ENCODE assay signal across 9 mouse cellular contexts in the genomic region with DNA sequence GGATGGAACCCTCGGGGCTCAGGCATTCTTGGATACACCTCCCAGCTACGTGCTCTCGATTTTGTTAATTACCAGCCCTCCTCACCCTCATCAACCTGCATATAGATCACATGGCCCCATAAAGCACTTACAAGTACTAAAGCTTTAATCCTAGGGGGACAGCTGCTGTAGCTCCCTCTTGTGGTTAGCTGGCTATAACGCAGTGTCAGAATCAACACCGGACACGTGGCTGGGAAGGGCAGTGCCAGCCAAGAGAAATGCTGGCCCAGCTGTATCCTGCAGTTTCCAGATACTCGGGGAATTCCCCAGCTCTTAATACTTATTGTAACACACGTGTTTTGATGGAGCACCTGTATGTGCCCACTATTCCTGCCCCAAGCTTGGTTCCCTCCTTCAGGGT. TPM values are rescaled to one million over a fixed set of nuclear protein-coding genes. Genes with fewer than 3 reads are reported as not detected.
A peak's percentile ranks its signal among the peaks of the same experiment; 100 is the strongest.
DNase-seq lines count a peak whose midpoint lies in the region; ATAC-seq and TF ChIP-seq lines count a peak whose summit lies in the region.
"Had no signal": no experiment of that assay in that cellular context is flagged by ENCODE, and none has a peak within 500 bp of the region (broad histone marks: within the 10 kb centered on the region; RNA-seq: fewer than 3 reads in every experiment).

No protein-coding gene starts in this region.

- peak; percentile 70 for ATAC-seq in forebrain, postnatal 0 days
- ATAC-seq in midbrain, embryonic 13.5 days: peak; percentile 25; the same call in 1 of the 2 replicates

- H3K27ac ChIP-seq in bone marrow, adult 2 months (ENCODE audit: control insufficient read depth, insufficient read depth, low read depth, low read length, poor library complexity): no peak overlapping the region
- H3K27ac ChIP-seq in forebrain, postnatal 0 days (ENCODE audit: low read depth, low read length): no peak overlapping the region
- no peak overlapping the region for H3K27ac ChIP-seq in midbrain, embryonic 13.5 days

- peaks cover 82% of the 10 kb centered on the region for H3K36me3 ChIP-seq in forebrain, postnatal 0 days (ENCODE audit: insufficient read depth)
- H3K36me3 ChIP-seq in midbrain, embryonic 13.5 days: peaks cover 82% of the 10 kb centered on the region
- H3K36me3 ChIP-seq in splenic B cell, adult 2 months (ENCODE audit: control insufficient read depth, insufficient read depth, low read length, poor library complexity, severe bottlenecking): peaks cover 32% of the 10 kb centered on the region

- peak; percentile 59; the same call in 1 of the 2 replicates for TF ChIP-seq CTCF in bone marrow, adult 2 months (IDR thresholded peaks at IDR 0.05; ENCODE audit: control insufficient read depth, insufficient read depth, low read length)
- TF ChIP-seq CTCF in forebrain, postnatal 0 days (IDR thresholded peaks at IDR 0.05; ENCODE audit: low read depth): peak; percentile 86

- no peaks in the 10 kb centered on the region for H3K9me3 ChIP-seq in forebrain, postnatal 0 days (ENCODE audit: low read length)
- H3K9me3 ChIP-seq in midbrain, embryonic 13.5 days: no peaks in the 10 kb centered on the region

- no peak overlapping the region for H3K4me3 ChIP-seq in bone marrow, adult 2 months (replicated peaks; ENCODE audit: control insufficient read depth, low read depth, low read length)
- H3K4me3 ChIP-seq in forebrain, postnatal 0 days (ENCODE audit: low read depth, low read length): no peak overlapping the region
- no peak overlapping the region for H3K4me3 ChIP-seq in midbrain, embryonic 13.5 days (replicated peaks)
- H3K4me3 ChIP-seq: erythroblast, embryonic 14.5 days had no signal

- TF ChIP-seq POLR2A in bone marrow, adult 2 months (IDR thresholded peaks at IDR 0.05; ENCODE audit: borderline replicate concordance, control insufficient read depth, low read depth, low read length): no peak

- no peaks in the 10 kb centered on the region for H3K27me3 ChIP-seq in forebrain, postnatal 0 days (ENCODE audit: insufficient read depth, low read length)
- no peaks in the 10 kb centered on the region for H3K27me3 ChIP-seq in midbrain, embryonic 13.5 days
- H3K27me3 ChIP-seq in splenic B cell, adult 2 months (ENCODE audit: control insufficient read depth, insufficient read depth, low read length, poor library complexity, severe bottlenecking): no peaks in the 10 kb centered on the region

- 41% methylated on average over 8 of the region's 8 CpGs for WGBS in bone marrow, adult 2 months
- WGBS in forebrain, postnatal 0 days: 41% methylated on average over 8 of the region's 8 CpGs
- WGBS in midbrain, embryonic 13.5 days: 60% methylated on average over 8 of the region's 8 CpGs

- no peaks in the 10 kb centered on the region for H3K4me1 ChIP-seq in bone marrow, adult 2 months (ENCODE audit: control insufficient read depth, insufficient read depth, low read length)
- H3K4me1 ChIP-seq in forebrain, postnatal 0 days (ENCODE audit: insufficient read depth): no peaks in the 10 kb centered on the region
- H3K4me1 ChIP-seq in midbrain, embryonic 13.5 days (replicated peaks): no peaks in the 10 kb centered on the region

- DNase-seq in thymus, postnatal 0 days (ENCODE audit: low spot score): peak; percentile 27
- DNase-seq in thymus, postnatal 10 days (ENCODE audit: low spot score in 2 of 2): no peak
- DNase-seq in forebrain, postnatal 0 days: peak; percentile 71
- peak; percentile 33 for DNase-seq in hindlimb bud, embryonic 11.5 days (ENCODE audit: extremely low spot score, low read depth, low spot score)
- peak; percentile 10 to 58 for DNase-seq in left cerebral cortex, adult 9 months (ENCODE audit: low spot score in 2 of 2)
- DNase-seq in splenic B cell, adult 2 months (ENCODE audit: low read depth, low spot score): peak; percentile 69

- H3K4me2 ChIP-seq in forebrain, postnatal 0 days (ENCODE audit: low read depth): no peak overlapping the region
- no peak overlapping the region for H3K4me2 ChIP-seq in midbrain, embryonic 13.5 days (replicated peaks)

- no peak overlapping the region for H3K9ac ChIP-seq in forebrain, postnatal 0 days
- no peak overlapping the region for H3K9ac ChIP-seq in midbrain, embryonic 13.5 days (replicated peaks)

RNA-seq across cellular contexts. Expression of gene Tlr2, which starts 58.0 kb away (rescaled TPM):
- 3.6 and 4.9 TPM in 2 replicates for polyA plus RNA-seq in thymus, postnatal 0 days (2015; fragmentation: Nextera tagmentation; extraction: Ambion mirVana)
- polyA plus RNA-seq in bone marrow, adult 2 months (2011; ENCODE audit: insufficient read depth, insufficient read length, low replicate concordance, missing spikeins): 1.9 and 4.6 TPM in 2 replicates
- 1.6 TPM in 2 replicates for total RNA-seq in forebrain, postnatal 0 days (2014; rRNA removed)
- polyA plus RNA-seq in forebrain, postnatal 0 days (2015; fragmentation: Nextera tagmentation; extraction: Ambion mirVana): 0.89 and 1.3 TPM in 2 replicates
- 0.63 and 0.79 TPM in 2 replicates for polyA plus RNA-seq in midbrain, embryonic 13.5 days (2015; fragmentation: Nextera tagmentation; extraction: Ambion mirVana)
- polyA plus RNA-seq: erythroblast, embryonic 14.5 days had no signal

Comparison
In these comparisons a context has a peak if more than half of its experiments do, and no peak if none do; other contexts are left out.
1. DNase-seq: peak in thymus, postnatal 0 days (single experiment), forebrain, postnatal 0 days (single experiment), hindlimb bud, embryonic 11.5 days (single experiment), left cerebral cortex, adult 9 months (2 of 2) and splenic B cell, adult 2 months (single experiment); none in thymus, postnatal 10 days (0 of 2).